Mouse (Mus musculus) intestine, postnatal 0 days (tissue): ENCODE results near the gene Gm4724. TPM values are rescaled to one million over a fixed set of nuclear protein-coding genes. Genes with fewer than 3 reads are reported as not detected.
"Not testable (repeated sequence)": the region's sequence is repeated elsewhere in the genome, so short reads cannot be mapped to it uniquely, and the experiment has no call there.

Experiments
- ATAC-seq: fragments of 200-750 bp; cut with Nextera tagmentation; 2 replicates; pipeline ENCODE4 v1.8.0; 2017; ENCODE audit warnings: mild to moderate bottlenecking, moderate TSS enrichment, moderate library complexity
- H3K27ac ChIP-seq: fragments of 300-500 bp; sonication (generic); 2 replicates; pipeline ENCODE4 v1.5.1; 2014; ENCODE audit warnings: mild to moderate bottlenecking, low read depth, low read length, moderate library complexity
- H3K27me3 ChIP-seq: fragments of 300-500 bp; sonication (generic); replicated peaks from 2 replicates; pipeline ENCODE4 v1.6.1; 2014; ENCODE audit warnings: low read length, mixed read lengths; ENCODE audit not compliant: control insufficient read depth, insufficient read depth
- H3K36me3 ChIP-seq: fragments of 300-500 bp; sonication (generic); 2 replicates; pipeline ENCODE4 v1.6.1; 2014; ENCODE audit warnings: mild to moderate bottlenecking, moderate library complexity; ENCODE audit not compliant: control insufficient read depth, insufficient read depth
- H3K4me1 ChIP-seq: fragments of 300-500 bp; sonication (generic); replicated peaks from 2 replicates; pipeline ENCODE4 v1.6.1; 2014; ENCODE audit warnings: antibody characterized with exemption, low read length, mixed read lengths; ENCODE audit not compliant: control insufficient read depth, insufficient read depth
- H3K4me2 ChIP-seq: fragments of 300-500 bp; sonication (generic); replicated peaks from 2 replicates; pipeline ENCODE4 v1.6.1; 2014; ENCODE audit warnings: low read depth, mild to moderate bottlenecking, moderate library complexity
- H3K4me3 ChIP-seq: fragments of 300-500 bp; sonication (generic); 2 replicates; pipeline ENCODE4 v1.5.1; 2014; ENCODE audit warnings: low read depth, low read length
- H3K9ac ChIP-seq: fragments of 300-500 bp; sonication (generic); 2 replicates; pipeline ENCODE4 v1.6.1; 2014; ENCODE audit warnings: mild to moderate bottlenecking, low read depth, low read length
- H3K9me3 ChIP-seq: fragments of 300-500 bp; sonication (generic); 2 replicates; pipeline ENCODE4 v1.6.1; 2016; ENCODE audit warnings: mixed run types; ENCODE audit not compliant: control insufficient read depth
- WGBS: fragments of 180-500 bp; shearing (Covaris S2); extraction: QIAGEN DNeasy Blood & Tissue Kit; methylation state at CpG from one replicate; pipeline ENCODE4 v1.1.7; 2014; 5-methylcytosine and 5-hydroxymethylcytosine counted together
- polyA plus RNA-seq: library from polyadenylated mRNA; unstranded; fragments of >200 nt; fragmentation: Nextera tagmentation; extraction: Ambion mirVana; gene quantifications from 2 replicates; pipeline ENCODE4 v1.2.1, GENCODE M21; 2015

The Gm4724 gene
- polyA plus RNA-seq = 2.9 and 4.8 TPM in 2 replicates

DNA sequence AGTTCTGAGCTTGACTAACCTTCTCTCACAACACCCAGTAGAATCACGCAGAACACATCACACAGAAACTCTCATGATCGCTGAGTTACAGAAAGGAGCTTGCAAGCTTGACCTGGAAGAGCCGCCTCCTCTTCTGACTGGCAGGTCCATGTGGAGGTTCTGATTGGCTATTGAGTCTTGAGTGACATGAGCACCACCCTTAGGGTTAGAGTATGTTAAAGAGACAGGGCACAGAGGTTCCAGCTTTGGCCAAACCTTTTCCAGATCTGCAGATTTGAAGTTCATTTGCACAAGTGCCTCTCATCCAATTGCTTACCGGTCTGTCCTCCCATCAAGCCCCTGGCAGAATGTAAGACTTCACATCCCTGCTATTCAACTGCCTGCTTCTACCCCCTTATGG lies at the start of gene Gm4724:
Gene Gm4724, minus strand, starts transcription at position 101 of the 400 bp plus-strand sequence.
- H3K4me1 ChIP-seq, H3K9me3 ChIP-seq, H3K36me3 ChIP-seq, H3K4me3 ChIP-seq, H3K4me2 ChIP-seq, H3K27ac ChIP-seq, H3K9ac ChIP-seq, ATAC-seq, H3K27me3 ChIP-seq: not testable (repeated sequence)
- WGBS = no CpG with 5 or more reads among the region's 4 CpGs

DNA sequence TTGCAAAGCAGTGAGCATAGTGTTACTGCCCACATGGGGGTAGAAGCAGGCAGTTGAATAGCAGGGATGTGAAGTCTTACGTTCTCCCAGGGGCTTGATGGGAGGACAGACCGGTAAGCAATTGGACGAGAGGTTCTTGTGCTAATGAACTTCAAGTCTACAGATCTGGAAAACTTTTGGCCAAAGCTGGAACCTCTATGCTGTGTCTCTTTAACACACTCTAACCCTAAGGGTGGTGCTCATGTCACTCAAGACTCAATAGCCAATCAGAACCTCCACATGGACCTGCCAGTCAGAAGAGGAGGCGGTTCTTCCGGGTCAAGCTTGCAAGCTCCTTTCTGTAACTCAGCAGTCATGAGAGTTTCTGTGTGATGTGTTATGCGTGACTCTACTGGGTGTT lies 34.1 kb upstream of the Gm4724 start, which contains the start of gene Zfp965:
Gene Zfp965, plus strand, starts transcription at position 301 of the 400 bp plus-strand sequence.
- not testable (repeated sequence) for H3K36me3 ChIP-seq, H3K4me2 ChIP-seq, H3K27ac ChIP-seq, H3K9me3 ChIP-seq, H3K27me3 ChIP-seq, H3K4me1 ChIP-seq, ATAC-seq, H3K9ac ChIP-seq, H3K4me3 ChIP-seq
- WGBS = no CpG with 5 or more reads among the region's 6 CpGs

Other genes starting within 250 kb of the Gm4724 start
- 1.3 and 1.7 TPM in 2 replicates for gene Gm14391, start 228.9 kb downstream of the Gm4724 start, polyA plus RNA-seq
- 0.41 TPM in 1 of 2 replicates, not detected in the other for gene Gm14440, start 160.7 kb downstream of the Gm4724 start, polyA plus RNA-seq
- gene Gm4631, start 97.6 kb downstream of the Gm4724 start, polyA plus RNA-seq = 4.9 and 5.5 TPM in 2 replicates
- gene Zfp968, start 63.4 kb downstream of the Gm4724 start, polyA plus RNA-seq = 2.0 and 2.1 TPM in 2 replicates
- gene Zfp965, start 34.2 kb upstream of the Gm4724 start, polyA plus RNA-seq = 2.9 and 4.8 TPM in 2 replicates
- gene Gm11007, start 208.2 kb upstream of the Gm4724 start, polyA plus RNA-seq = 1.6 TPM in 1 of 2 replicates, not detected in the other